Mouse (Mus musculus) kidney, adult 2 months (tissue): Measurements from ENCODE around the gene Fap.

ENCODE experiments used
- CTCF ChIP-seq: fragments of 200-500 bp; conservative IDR thresholded peaks from 2 replicates; pipeline ENCODE4 v1.5.1; 2011; ENCODE audit warnings: low read depth, mild to moderate bottlenecking, control low read depth, low read length, moderate library complexity, mixed read lengths; ENCODE audit not compliant: insufficient read depth, insufficient read length
- POLR2A ChIP-seq: fragments of 200-500 bp; IDR thresholded peaks from one replicate; pipeline ENCODE4 v1.6.1; 2011; ENCODE audit warnings: low read depth, low read length, control low read depth

DNA sequence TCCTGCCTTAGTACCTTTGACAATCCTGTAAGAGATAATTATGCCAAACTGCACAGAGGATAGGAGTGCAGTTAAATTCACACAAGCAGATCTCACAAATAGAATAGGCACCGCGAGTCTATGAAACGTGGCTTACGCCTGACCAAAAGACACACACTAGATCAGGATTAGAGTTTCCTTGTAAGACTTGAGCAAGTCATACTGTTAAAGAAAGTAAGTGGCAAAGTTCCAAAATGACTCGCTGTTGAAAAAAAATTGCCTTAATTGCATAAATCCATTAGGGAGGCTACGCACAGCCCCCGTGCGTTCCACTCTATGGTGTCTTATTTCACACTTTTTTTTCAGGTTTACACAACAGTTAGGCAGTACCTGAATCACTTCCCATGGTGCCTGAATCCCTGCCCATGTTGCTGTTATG, 49.2 kb upstream of the Fap start:
- TF ChIP-seq CTCF, result no peak
- no peak for TF ChIP-seq POLR2A
